Mouse (Mus musculus) midbrain, postnatal 0 days (tissue): ENCODE measurements around the gene Sept9. TPM values are rescaled to one million over a fixed set of nuclear protein-coding genes. Genes with fewer than 3 reads are reported as not detected.

Experiments used
- ATAC-seq: fragments of 200-750 bp; cut with Nextera tagmentation; 2 replicates; pipeline ENCODE4 v1.8.0; 2017; ENCODE audit warnings: moderate number of reproducible peaks, mild to moderate bottlenecking, moderate TSS enrichment, moderate library complexity; ENCODE audit not compliant: low FRiP score
- DNase-seq: peaks from one replicate; pipeline ENCODE4 v3.0.0-alpha.2; 2015; ENCODE audit warnings: low spot score
- H3K27ac ChIP-seq: fragments of 300-500 bp; sonication (generic); 2 replicates; pipeline ENCODE4 v1.5.1; 2014; ENCODE audit warnings: low read depth, mild to moderate bottlenecking, low read length, mixed read lengths
- H3K27me3 ChIP-seq: fragments of 300-500 bp; sonication (generic); 2 replicates; pipeline ENCODE4 v1.6.1; 2014; ENCODE audit warnings: low read length, control low read depth, mixed read lengths; ENCODE audit not compliant: insufficient read depth
- H3K36me3 ChIP-seq: fragments of 300-500 bp; sonication (generic); 2 replicates; pipeline ENCODE4 v1.6.1; 2014; ENCODE audit warnings: low read length, control low read depth, mixed read lengths; ENCODE audit not compliant: insufficient read depth
- H3K4me1 ChIP-seq: fragments of 300-500 bp; sonication (generic); 2 replicates; pipeline ENCODE4 v1.6.1; 2014; ENCODE audit warnings: mild to moderate bottlenecking, control low read depth, antibody characterized with exemption, low read length, mixed read lengths; ENCODE audit not compliant: insufficient read depth
- H3K4me2 ChIP-seq: fragments of 300-500 bp; sonication (generic); 2 replicates; pipeline ENCODE4 v1.6.1; 2014; ENCODE audit warnings: low read depth, mild to moderate bottlenecking, low read length, mixed read lengths; ENCODE audit not compliant: poor library complexity, severe bottlenecking
- H3K4me3 ChIP-seq: fragments of 300-500 bp; sonication (generic); 2 replicates; pipeline ENCODE4 v1.5.1; 2014; ENCODE audit warnings: low read depth, mild to moderate bottlenecking, low read length, moderate library complexity
- H3K9ac ChIP-seq: fragments of 300-500 bp; sonication (generic); replicated peaks from 2 replicates; pipeline ENCODE4 v1.6.1; 2014; ENCODE audit warnings: mild to moderate bottlenecking, low read length, moderate library complexity, mixed read lengths; ENCODE audit not compliant: poor library complexity, severe bottlenecking
- H3K9me3 ChIP-seq: fragments of 300-500 bp; sonication (generic); 2 replicates; pipeline ENCODE4 v1.6.1; 2016; ENCODE audit warnings: low read length, control low read depth
- CTCF ChIP-seq: IDR thresholded peaks from 2 replicates; pipeline ENCODE4 v1.5.1; 2016; ENCODE audit warnings: antibody characterized with exemption, mild to moderate bottlenecking
- WGBS: fragments of 180-500 bp; shearing (Covaris S2); extraction: QIAGEN DNeasy Blood & Tissue Kit; methylation state at CpG from one replicate; pipeline ENCODE4 v1.1.7; 2014; 5-methylcytosine and 5-hydroxymethylcytosine counted together
- polyA plus RNA-seq: library from polyadenylated mRNA; unstranded; fragments of >200 nt; fragmentation: Nextera tagmentation; extraction: Ambion mirVana; gene quantifications from 2 replicates; pipeline ENCODE4 v1.2.1, GENCODE M21; 2015
- total RNA-seq: library from RNA; depleted of rRNA; stranded (reverse); fragments of >200 nt; gene quantifications from 2 replicates; pipeline ENCODE4 v1.2.3, GENCODE M21; 2014

Gene Sept9
- total and polyA plus RNA-seq, 2 experiments from 2014 or later: 95.3 to 105 TPM

DNA sequence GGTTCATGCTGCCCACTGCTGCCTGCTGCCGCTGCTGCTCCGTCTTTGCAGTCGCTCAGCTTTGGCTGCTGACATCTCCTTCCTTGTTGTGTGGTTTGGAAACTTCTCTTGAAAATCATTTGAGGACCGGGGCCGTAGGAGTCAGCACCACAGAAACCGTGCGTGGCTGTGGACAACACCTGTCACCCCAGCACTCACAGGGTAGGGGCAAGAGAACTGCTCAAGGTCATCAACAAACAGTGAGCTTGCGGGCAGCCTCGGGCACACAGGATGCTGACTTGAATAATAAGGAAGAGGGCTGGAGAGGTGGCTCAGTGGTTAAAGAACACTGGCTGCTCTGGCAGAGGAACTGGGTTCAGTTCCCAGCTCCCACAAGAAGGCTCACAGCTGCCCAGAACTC is 40.9 kb downstream of the Sept9 start:
- WGBS: 82% methylated on average over 9 of the region's 9 CpGs
- H3K27me3 ChIP-seq: no peaks in the 10 kb centered on the region
- ATAC-seq (no peak), DNase-seq (no peak)
- H3K4me1 ChIP-seq: peaks cover 1% of the 10 kb centered on the region; the same call in 1 of the 2 replicates
- no peaks in the 10 kb centered on the region for H3K36me3 ChIP-seq
- H3K9ac ChIP-seq: no peak overlapping the region
- H3K9me3 ChIP-seq: no peaks in the 10 kb centered on the region
- no peak for TF ChIP-seq CTCF
- no peak overlapping the region for H3K27ac ChIP-seq
- H3K4me2 ChIP-seq: no peak overlapping the region
- H3K4me3 ChIP-seq: no peak overlapping the region

DNA sequence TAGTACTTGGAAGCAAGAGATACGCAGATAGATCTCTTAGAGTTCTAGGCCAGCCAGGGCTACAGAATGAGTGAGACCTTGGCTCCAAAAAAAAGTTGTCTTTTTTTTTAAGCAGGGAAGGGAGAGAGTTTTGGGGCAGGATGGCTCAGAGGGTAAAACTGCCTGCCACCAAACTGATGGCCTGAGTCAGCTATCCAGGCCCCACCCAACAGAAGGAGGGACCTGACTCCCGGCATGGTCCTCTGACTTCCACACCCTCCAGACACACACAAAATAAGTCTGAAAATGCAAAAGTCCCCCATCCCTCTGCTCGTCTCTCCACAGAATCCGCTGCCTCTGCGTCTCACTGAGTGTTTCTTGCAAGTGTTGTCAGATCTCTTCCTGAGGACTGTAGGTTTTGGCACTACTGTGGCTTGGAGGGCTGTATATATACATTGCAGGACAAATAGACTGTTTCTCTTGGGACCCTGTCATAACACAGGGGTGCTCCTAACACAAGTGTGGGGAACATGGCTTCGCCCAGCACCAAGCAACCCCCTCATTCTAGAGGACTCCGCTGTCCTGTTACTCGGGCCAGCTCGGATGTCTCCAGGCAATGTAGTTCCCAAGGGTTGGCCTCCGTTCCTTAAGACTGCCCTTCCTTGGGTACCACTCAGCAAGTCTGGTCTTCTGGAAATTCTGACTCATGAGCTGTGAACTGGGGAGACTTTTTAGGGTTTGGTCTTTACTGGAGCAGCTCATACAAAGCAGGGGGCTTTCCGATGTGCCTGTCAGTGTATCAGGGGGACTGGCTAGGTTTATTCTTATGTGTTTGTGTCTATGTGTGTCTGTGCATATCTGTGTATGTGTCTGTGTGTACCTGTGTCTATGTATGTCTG is 41.6 kb downstream of the Sept9 start:
- H3K4me3 ChIP-seq: no peak overlapping the region
- DNase-seq (no peak), ATAC-seq (no peak)
- no peaks in the 10 kb centered on the region for H3K4me1 ChIP-seq
- H3K9me3 ChIP-seq: no peaks in the 10 kb centered on the region
- no peaks in the 10 kb centered on the region for H3K27me3 ChIP-seq
- no peak for TF ChIP-seq CTCF
- H3K27ac ChIP-seq: no peak overlapping the region
- no peak overlapping the region for H3K4me2 ChIP-seq
- no peaks in the 10 kb centered on the region for H3K36me3 ChIP-seq
- 87% methylated on average over 11 of the region's 11 CpGs for WGBS
- H3K9ac ChIP-seq: no peak overlapping the region

DNA sequence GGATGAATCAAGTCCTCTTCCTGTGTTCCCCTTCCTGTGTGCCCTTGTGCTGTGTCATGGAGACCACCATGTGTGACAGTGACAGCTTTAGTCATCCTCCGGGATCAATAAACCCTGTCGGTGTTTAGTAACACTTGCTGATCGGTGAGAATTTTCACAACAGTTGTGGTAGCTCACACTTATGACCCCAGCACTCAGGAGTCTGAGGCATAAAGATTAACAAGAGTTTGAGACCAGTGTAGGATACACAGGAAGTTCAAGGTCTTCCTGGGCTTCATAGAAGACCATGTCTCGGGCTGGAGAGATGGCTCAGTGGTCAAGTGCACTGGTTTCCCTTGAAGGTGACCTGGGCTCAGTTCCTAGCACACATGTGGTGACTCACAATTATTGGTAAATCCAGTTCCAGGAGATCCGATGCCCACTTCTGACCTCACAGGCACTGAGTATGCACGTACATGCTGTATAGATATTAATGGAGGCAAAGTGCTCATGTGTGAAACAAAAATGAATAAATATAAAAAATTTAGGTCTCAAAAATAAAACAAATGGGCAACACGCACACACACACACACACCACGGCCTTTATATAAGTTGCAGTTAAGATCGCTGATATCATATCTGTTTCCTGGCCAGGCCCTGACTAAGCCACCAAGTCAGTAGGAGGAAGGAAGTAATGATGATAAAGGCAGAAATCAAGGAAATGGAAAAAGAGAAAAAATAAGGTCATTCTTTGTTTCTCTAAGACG is 43.1 kb downstream of the Sept9 start:
- no peak for DNase-seq
- Histone ChIP-seq H3K4me1 (no peaks in the 10 kb centered on the region), H3K9me3 (no peaks in the 10 kb centered on the region), H3K36me3 (no peaks in the 10 kb centered on the region), H3K9ac (no peak overlapping the region), H3K4me2 (no peak overlapping the region), H3K4me3 (no peak overlapping the region), H3K27me3 (no peaks in the 10 kb centered on the region), H3K27ac (no peak overlapping the region)
- TF ChIP-seq CTCF: no peak
- WGBS: 91% methylated on average over 10 of the region's 10 CpGs
- no peak for ATAC-seq

DNA sequence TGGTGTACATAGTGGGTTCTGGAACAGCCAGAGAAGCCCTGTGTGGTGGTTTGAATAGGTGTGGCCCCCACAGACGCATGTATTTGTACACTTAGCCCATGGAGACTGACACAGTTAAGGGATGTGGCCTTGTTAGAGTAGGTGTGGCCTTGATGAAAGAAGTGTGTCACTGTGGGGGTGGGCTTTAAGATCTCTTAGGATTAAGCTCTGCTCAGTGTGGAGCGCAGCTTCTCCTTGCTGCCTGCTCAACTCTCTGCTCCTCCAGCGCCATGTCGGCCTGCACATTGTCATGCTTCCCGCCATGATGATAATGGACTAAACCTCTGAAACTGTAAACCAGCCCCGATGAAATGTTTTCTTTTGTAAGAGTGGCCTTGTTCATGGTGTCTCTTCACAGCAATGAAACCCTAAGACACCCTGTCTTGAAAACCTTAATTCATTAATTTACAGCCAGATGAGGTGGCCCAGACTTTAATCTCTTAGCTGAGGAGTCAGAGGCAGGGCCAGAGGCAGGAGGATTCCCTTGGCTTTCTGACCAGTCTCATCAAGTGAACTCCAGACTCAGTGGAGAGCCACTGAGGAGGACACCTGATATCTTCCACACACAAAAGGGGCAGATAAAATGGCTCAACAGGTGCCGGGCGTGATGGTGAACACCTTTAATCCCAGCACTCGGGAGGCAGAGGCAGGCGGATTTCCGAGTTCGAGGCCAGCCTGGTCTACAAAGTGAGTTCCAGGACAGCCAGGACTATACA is 44.3 kb downstream of the Sept9 start:
- H3K4me1 ChIP-seq: peaks cover 4% of the 10 kb centered on the region
- 85% methylated on average over 12 of the region's 12 CpGs for WGBS
- DNase-seq: no peak
- H3K4me2 ChIP-seq: no peak overlapping the region
- no peak for TF ChIP-seq CTCF
- no peaks in the 10 kb centered on the region for H3K36me3 ChIP-seq
- no peak for ATAC-seq
- H3K27ac ChIP-seq: no peak overlapping the region
- H3K9ac ChIP-seq: no peak overlapping the region
- H3K9me3 ChIP-seq: no peaks in the 10 kb centered on the region
- no peaks in the 10 kb centered on the region for H3K27me3 ChIP-seq
- no peak overlapping the region for H3K4me3 ChIP-seq

DNA sequence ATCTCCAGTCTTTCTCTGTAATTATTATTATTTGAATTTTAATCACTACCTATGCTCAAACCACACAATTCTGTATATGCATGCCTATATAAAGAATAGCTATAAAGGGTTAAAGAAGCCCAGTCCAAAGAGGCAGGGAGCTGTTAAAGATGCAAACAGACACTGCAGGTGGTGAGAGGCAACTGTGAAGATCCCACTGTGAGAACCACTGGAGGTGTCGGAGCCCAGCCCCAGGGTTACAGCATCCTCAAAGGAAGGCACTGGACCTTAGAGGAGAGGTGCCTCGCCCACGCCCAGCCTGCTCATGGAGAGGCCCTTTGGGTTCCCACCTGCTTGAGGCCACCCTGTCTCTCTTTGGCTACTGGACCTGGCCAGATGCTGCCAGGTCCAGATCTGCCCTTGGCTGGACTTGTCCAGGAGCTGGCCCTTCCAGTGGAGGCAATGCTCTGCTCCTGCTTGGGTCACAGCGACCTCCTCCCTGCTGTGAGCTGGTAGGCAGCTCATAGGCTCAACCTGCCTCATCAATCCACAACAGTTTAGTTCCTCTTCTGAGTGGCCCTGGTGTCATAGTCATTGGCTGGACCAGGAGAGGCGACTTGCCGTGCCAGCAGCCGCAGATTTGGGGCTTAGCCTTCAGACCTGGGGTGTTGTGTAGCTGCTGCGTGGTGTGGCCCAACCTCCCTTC is 45.7 kb downstream of the Sept9 start:
- Histone ChIP-seq H3K4me3 (no peak overlapping the region), H3K36me3 (no peaks in the 10 kb centered on the region), H3K4me2 (no peak overlapping the region), H3K4me1 (peaks cover 17% of the 10 kb centered on the region), H3K27me3 (no peaks in the 10 kb centered on the region), H3K9ac (no peak overlapping the region), H3K27ac (no peak overlapping the region), H3K9me3 (no peaks in the 10 kb centered on the region)
- WGBS: 61% methylated on average over 8 of the region's 8 CpGs
- TF ChIP-seq CTCF: no peak
- no peak for DNase-seq
- ATAC-seq: no peak
